Mouse (Mus musculus) stomach, embryonic 15.5 days (tissue): ENCODE measurements around the gene Pibf1. TPM values are rescaled to one million over a fixed set of nuclear protein-coding genes. Genes with fewer than 3 reads are reported as not detected.
A peak's percentile ranks its signal among the peaks of the same experiment; 100 is the strongest.

Experiments used
- ATAC-seq: fragments of 200-750 bp; cut with Nextera tagmentation; 2 replicates; pipeline ENCODE4 v1.8.0; 2017; ENCODE audit warnings: low read depth, moderate number of reproducible peaks, moderate TSS enrichment; ENCODE audit not compliant: insufficient read depth, low FRiP score
- H3K27ac ChIP-seq: fragments of 300-500 bp; sonication (generic); 2 replicates; pipeline ENCODE4 v1.5.1; 2015; ENCODE audit warnings: mild to moderate bottlenecking, inconsistent platforms
- H3K27me3 ChIP-seq: fragments of 300-500 bp; sonication (generic); replicated peaks from 2 replicates; pipeline ENCODE4 v1.6.1; 2015; ENCODE audit warnings: inconsistent platforms
- H3K36me3 ChIP-seq: fragments of 300-500 bp; sonication (generic); 2 replicates; pipeline ENCODE4 v1.6.1; 2015; ENCODE audit warnings: inconsistent platforms
- H3K4me1 ChIP-seq: fragments of 300-500 bp; sonication (generic); 2 replicates; pipeline ENCODE4 v1.6.1; 2015; ENCODE audit warnings: inconsistent platforms
- H3K4me2 ChIP-seq: fragments of 300-500 bp; sonication (generic); 2 replicates; pipeline ENCODE4 v1.6.1; 2015; ENCODE audit warnings: mild to moderate bottlenecking, inconsistent platforms
- H3K4me3 ChIP-seq: fragments of 300-500 bp; sonication (generic); replicated peaks from 2 replicates; pipeline ENCODE4 v1.5.1; 2015; ENCODE audit warnings: inconsistent platforms
- H3K9ac ChIP-seq: fragments of 300-500 bp; sonication (generic); 2 replicates; pipeline ENCODE4 v1.6.1; 2015; ENCODE audit warnings: inconsistent platforms
- H3K9me3 ChIP-seq: fragments of 300-500 bp; sonication (generic); 2 replicates; pipeline ENCODE4 v1.6.1; 2016; ENCODE audit warnings: inconsistent platforms
- WGBS: fragments of 180-500 bp; shearing (Covaris S2); methylation state at CpG from one replicate; pipeline ENCODE4 v1.1.7; 2015; 5-methylcytosine and 5-hydroxymethylcytosine counted together
- polyA plus RNA-seq: library from polyadenylated mRNA; unstranded; fragments of >200 nt; fragmentation: Nextera tagmentation; extraction: Ambion mirVana; gene quantifications from 2 replicates; pipeline ENCODE4 v1.2.1, GENCODE M21; 2015

Gene Pibf1
- polyA plus RNA-seq: 14.7 and 16.9 TPM in 2 replicates

DNA sequence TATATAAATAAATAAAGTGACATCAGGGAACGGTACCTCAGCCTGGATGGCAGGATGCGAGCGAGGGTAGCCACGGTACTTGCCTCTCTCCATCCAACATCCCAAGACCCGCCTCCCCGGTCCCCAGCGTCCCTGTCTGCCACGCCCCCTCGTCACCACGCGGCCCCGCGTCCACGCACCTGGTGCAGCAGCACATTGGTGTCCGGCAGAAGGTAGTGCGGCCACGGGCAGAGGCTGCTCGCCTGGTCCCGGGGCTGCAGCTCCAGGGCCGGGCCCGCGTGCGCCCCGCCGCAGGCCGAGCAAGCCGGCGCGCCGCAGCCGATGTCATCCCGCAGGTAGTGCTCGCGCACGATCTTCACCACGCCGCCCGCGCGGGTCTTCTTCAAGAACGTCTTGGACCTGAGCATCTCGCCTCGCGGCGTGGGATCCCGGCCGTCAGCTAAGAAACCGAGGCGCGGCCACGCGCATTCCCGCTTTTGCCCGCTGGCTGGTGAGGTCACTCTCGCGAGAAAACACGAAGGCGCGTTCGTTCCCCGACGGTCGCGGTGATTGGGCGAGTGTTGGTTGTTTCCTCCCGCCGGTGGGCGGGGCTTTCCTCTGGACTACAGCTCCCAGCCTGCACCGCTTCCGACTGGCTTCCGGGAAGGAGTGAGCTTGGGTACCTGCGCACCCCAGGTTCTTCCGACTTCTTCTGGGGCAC is at the start of gene Pibf1, which contains the start of gene Dis3:
Pibf1 (plus strand) TSS at position 158 of the 700 bp plus-strand sequence.
Dis3 (minus strand) TSS at position 504 of the 700 bp plus-strand sequence.
- Histone ChIP-seq H3K4me3 (peak within 1 kb of the TSS; percentile 77), H3K4me1 (0 out of 2 replicates have a peak, but pooled peaks cover 7% of the 10 kb centered on the region), H3K4me2 (peak within 1 kb of the TSS; percentile 68), H3K27ac (peak within 1 kb of the TSS; percentile 72), H3K9ac (peak within 1 kb of the TSS; percentile 95), H3K27me3 (no peaks in the 10 kb centered on the region), H3K36me3 (peaks cover 13% of the 10 kb centered on the region), H3K9me3 (no peaks in the 10 kb centered on the region)
- WGBS: under 1% methylated on average over 73 of the region's 73 CpGs
- ATAC-seq: peak; percentile 100

DNA sequence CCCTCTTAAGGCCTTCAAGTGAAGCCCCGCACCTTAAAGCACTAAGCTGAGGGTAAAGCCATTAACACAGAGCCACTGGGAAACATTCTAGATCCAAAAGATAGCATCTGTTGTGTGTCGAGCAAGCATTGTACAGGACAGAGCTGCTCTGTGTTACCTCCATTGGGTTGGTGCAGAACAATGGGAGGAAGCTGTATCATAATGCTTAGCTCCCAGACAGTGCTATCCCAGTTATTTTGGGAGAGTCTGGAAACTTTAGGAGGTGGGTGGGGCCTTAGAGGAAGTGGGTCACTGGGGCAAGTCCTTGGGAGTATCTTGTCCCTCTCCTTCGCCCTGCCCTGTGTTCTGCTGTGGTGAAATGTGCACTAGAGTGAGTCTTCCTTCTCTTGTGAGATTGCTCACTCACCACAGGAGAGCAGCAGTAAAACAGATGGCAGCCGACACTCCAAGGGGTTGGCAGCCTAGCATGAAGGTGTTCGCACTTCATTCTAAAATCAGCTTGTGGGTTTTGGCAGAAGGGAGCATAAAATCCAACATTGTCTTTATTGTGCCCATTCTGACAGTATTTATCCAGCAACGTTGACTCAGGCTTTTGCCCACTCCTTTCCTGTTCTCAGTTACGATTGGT is 40.2 kb upstream of the Pibf1 start:
- Histone ChIP-seq H3K4me1 (no peaks in the 10 kb centered on the region), H3K4me2 (no peak overlapping the region), H3K27me3 (no peaks in the 10 kb centered on the region), H3K27ac (no peak overlapping the region), H3K9me3 (no peaks in the 10 kb centered on the region), H3K4me3 (no peak overlapping the region), H3K36me3 (peaks cover 21% of the 10 kb centered on the region), H3K9ac (no peak overlapping the region)
- no peak for ATAC-seq
- WGBS: 85% methylated on average over 7 of the region's 7 CpGs

DNA sequence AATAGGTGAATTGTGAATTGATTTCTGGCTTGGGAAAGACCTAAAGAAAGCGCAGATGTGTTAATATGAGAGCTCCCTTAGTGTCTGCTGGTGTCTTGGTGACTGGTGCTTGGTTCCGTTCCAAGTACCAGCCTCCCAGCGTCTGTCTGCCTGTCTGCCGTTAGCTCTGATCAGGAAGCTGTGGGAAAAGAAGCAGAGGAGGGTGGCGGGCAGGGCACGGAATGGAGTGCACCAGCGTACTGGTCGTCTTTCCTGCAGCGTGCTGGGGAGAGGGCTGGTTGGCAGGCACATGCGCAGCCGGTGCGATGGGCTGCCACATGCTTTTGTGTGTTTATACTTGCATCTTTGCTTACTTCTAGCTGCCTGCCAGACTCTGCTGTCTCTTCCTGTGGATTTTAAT is 38.6 kb upstream of the Pibf1 start:
- ATAC-seq: no peak
- no peak overlapping the region for H3K27ac ChIP-seq
- no peak overlapping the region for H3K4me3 ChIP-seq
- no peak overlapping the region for H3K9ac ChIP-seq
- H3K9me3 ChIP-seq: no peaks in the 10 kb centered on the region
- H3K4me2 ChIP-seq: no peak overlapping the region
- H3K27me3 ChIP-seq: no peaks in the 10 kb centered on the region
- WGBS: 90% methylated on average over 12 of the region's 12 CpGs
- H3K36me3 ChIP-seq: peaks cover 21% of the 10 kb centered on the region
- H3K4me1 ChIP-seq: no peaks in the 10 kb centered on the region

DNA sequence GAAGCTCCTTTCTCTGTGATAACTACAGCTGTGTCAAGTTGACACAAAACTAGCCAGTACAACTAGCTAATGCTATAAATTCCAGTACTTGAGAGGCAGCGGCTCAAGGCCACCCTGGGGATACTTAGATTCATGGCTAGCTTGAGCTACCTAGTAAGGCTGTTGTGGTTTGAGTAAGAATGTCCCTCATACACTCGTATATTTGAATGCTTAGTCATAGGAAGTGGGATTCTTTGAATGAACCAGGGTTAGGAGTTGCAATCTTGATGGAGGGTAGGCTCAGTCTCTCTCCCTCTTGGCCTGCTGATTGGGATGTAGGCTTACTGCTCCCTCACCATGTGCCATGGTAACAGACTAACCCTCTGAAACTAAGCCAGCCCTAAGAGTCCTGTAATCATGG is 36.1 kb upstream of the Pibf1 start:
- no peaks in the 10 kb centered on the region for H3K27me3 ChIP-seq
- H3K36me3 ChIP-seq: peaks cover 24% of the 10 kb centered on the region
- no peaks in the 10 kb centered on the region for H3K4me1 ChIP-seq
- H3K9ac ChIP-seq: no peak overlapping the region
- ATAC-seq: no peak
- 91% methylated on average over 2 of the region's 2 CpGs for WGBS
- H3K27ac ChIP-seq: no peak overlapping the region
- H3K4me3 ChIP-seq: no peak overlapping the region
- no peaks in the 10 kb centered on the region for H3K9me3 ChIP-seq
- H3K4me2 ChIP-seq: no peak overlapping the region

DNA sequence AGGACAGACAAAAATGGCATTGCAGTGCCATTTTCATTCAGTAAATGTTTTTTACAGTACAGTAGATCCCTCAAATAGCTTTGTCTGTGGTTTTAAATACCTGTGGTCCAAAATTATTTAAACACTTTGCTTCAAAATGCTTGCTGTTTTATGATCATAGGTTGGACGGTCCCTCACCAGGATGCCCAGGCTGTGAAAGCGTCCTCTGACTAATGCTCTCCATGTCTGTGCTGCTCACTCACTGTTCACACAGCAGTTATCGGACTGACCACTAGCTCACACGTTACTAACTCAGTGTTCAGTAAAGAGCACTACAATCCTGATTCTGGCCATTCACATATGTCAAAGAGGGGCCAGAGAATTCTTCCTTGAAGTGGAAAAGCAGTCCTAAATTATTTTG is 28.1 kb upstream of the Pibf1 start:
- Histone ChIP-seq H3K9ac (no peak overlapping the region), H3K27ac (no peak overlapping the region), H3K4me3 (no peak overlapping the region), H3K4me2 (no peak overlapping the region), H3K36me3 (peaks cover 19% of the 10 kb centered on the region), H3K9me3 (no peaks in the 10 kb centered on the region), H3K27me3 (no peaks in the 10 kb centered on the region), H3K4me1 (no peaks in the 10 kb centered on the region)
- ATAC-seq: no peak
- WGBS: 81% methylated on average over 4 of the region's 4 CpGs

DNA sequence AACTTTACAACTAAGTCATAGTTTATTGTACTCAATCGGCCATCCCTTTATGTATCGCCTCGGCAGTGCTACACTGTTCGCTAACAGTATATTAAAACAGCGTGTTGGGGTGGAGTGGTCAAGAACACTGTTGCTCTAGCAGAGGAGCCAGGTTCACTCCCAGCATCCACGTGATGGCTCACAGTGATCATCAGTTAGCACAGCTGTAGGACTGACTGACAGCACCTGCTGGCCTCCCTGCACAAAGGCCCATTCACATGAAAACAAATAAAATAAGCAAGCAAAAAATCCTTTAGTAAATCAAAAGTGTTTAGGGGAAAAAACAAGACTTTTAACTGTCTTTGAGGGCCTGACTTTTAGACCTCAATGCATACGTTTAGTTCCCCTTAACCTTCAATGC is 10.3 kb upstream of the Pibf1 start:
- no peaks in the 10 kb centered on the region for H3K4me1 ChIP-seq
- 91% methylated on average over 7 of the region's 7 CpGs for WGBS
- no peak overlapping the region for H3K4me3 ChIP-seq
- H3K27me3 ChIP-seq: no peaks in the 10 kb centered on the region
- H3K4me2 ChIP-seq: no peak overlapping the region
- no peak overlapping the region for H3K27ac ChIP-seq
- no peaks in the 10 kb centered on the region for H3K9me3 ChIP-seq
- no peak for ATAC-seq
- H3K36me3 ChIP-seq: peaks cover 41% of the 10 kb centered on the region
- H3K9ac ChIP-seq: no peak overlapping the region

DNA sequence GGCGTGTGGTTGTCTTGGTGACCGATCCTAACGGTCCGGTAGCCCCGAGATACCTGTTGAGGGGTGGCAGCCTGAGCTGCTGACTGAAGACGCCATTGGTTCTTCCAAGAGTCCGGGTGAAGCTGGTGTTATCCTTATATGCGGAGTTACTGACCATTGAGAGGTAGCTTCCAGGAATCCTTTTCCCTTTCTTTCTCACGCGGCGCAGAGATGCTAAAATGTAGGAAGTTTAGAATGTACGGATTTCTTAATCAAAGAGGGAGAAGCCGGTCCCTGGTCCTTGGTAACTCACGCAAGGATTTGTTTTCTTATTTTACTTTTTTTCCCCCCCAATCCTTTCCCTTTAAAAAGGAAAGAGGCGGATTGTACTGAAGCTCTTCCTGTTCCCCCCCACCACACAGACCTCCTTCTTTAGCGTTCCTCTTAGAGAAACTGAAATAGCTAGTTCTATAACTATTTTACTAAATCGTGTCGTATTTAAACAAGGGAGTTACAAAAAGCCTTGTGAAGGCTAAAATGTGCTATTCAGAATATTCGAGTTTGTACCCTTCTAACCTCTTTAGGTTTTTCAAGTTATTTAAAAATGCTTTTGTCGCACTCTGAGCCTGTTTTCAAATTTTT is 853 bp downstream of the Pibf1 start:
- H3K4me2 ChIP-seq: peak overlapping the region; percentile 58
- H3K9me3 ChIP-seq: no peaks in the 10 kb centered on the region
- no peak for ATAC-seq
- WGBS: 6% methylated on average over 20 of the region's 20 CpGs
- no peaks in the 10 kb centered on the region for H3K27me3 ChIP-seq
- H3K36me3 ChIP-seq: peaks cover 13% of the 10 kb centered on the region
- H3K4me3 ChIP-seq: peak overlapping the region; percentile 77
- H3K9ac ChIP-seq: peak overlapping the region; percentile 42; the same call in 1 of the 2 replicates
- no peak overlapping the region for H3K27ac ChIP-seq
- H3K4me1 ChIP-seq: 0 out of 2 replicates have a peak, but pooled peaks cover 7% of the 10 kb centered on the region

DNA sequence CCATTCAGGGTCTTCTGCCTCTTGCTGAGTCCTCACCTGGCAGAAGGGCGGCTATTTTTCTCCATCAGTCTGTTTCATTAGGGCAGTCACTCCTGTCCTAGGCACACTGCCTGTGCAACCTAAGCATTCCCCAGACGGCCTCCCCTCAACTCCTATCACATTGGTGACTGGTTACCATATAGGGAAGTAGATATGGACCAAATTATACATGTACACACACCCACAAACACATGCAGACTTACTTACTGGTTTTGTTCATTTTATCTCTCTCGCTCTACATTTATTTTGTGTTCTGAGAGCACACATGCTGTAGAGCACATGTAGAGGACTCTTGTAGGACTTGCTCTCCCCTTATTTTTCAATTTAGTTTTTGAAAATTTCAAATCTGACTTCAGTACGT is 3.8 kb downstream of the Pibf1 start:
- H3K27me3 ChIP-seq: no peaks in the 10 kb centered on the region
- no peak for ATAC-seq
- WGBS: 86% methylated on average over 4 of the region's 4 CpGs
- 0 out of 2 replicates have a peak, but pooled peaks cover 7% of the 10 kb centered on the region for H3K4me1 ChIP-seq
- H3K9ac ChIP-seq: no peak overlapping the region
- H3K4me2 ChIP-seq: no peak overlapping the region
- H3K36me3 ChIP-seq: no peaks in the 10 kb centered on the region
- no peak overlapping the region for H3K4me3 ChIP-seq
- H3K27ac ChIP-seq: no peak overlapping the region
- H3K9me3 ChIP-seq: no peaks in the 10 kb centered on the region

DNA sequence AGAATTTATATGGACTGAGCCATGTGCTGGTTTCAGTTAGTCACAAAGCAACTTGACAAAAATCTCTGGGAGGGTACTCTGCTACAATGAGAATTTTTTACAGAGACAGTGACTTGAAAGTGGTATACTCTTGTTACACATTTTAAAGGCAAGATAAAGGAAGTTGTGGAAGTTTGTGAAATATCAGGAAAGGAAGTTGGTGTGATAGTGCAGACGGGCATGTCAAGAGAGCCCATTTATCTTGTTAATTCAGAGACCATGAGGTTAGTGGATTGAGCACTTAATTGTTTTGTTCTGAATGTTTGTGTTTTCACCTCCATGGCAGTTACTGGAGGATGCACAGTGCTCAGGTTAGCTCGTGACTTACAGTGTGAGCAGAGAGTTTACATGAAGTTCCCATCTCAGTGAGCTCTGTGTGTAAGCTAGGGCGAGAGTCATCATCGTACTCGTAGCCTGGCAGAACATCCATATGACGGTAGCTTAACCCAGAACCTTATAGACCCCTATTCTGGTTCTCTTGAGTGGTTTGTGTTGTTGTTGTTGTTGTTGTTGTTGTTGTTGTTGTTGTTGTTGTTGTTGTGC is 5.4 kb downstream of the Pibf1 start:
- no peak for ATAC-seq
- no peak overlapping the region for H3K4me3 ChIP-seq
- no peak overlapping the region for H3K4me2 ChIP-seq
- H3K27me3 ChIP-seq: no peaks in the 10 kb centered on the region
- no peaks in the 10 kb centered on the region for H3K4me1 ChIP-seq
- H3K27ac ChIP-seq: no peak overlapping the region
- no peak overlapping the region for H3K9ac ChIP-seq
- 87% methylated on average over 6 of the region's 6 CpGs for WGBS
- no peaks in the 10 kb centered on the region for H3K9me3 ChIP-seq
- peaks cover 10% of the 10 kb centered on the region for H3K36me3 ChIP-seq

DNA sequence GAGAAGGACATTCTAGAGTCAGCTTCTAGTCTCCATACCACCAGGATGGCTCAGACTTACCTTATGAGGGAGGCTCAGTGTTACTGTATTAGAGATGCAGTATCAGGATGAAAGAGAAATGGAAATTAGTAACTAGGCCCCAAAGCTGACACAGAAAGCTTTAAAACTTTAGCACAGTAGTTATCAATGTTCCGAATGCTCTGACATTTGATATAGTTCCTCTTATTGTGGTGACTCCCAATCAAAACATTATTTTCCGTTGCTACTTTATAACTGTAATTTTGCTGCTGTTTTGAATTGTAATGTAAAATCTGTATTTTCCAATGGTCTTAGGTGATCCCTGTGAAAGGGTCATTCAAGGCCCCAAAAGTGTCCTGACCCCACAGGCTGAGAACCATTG is 7.4 kb downstream of the Pibf1 start:
- no peak overlapping the region for H3K4me2 ChIP-seq
- ATAC-seq: no peak
- 91% methylated on average over 2 of the region's 2 CpGs for WGBS
- no peak overlapping the region for H3K27ac ChIP-seq
- H3K4me3 ChIP-seq: no peak overlapping the region
- no peaks in the 10 kb centered on the region for H3K9me3 ChIP-seq
- H3K9ac ChIP-seq: no peak overlapping the region
- H3K4me1 ChIP-seq: no peaks in the 10 kb centered on the region
- H3K27me3 ChIP-seq: no peaks in the 10 kb centered on the region
- peaks cover 13% of the 10 kb centered on the region for H3K36me3 ChIP-seq

DNA sequence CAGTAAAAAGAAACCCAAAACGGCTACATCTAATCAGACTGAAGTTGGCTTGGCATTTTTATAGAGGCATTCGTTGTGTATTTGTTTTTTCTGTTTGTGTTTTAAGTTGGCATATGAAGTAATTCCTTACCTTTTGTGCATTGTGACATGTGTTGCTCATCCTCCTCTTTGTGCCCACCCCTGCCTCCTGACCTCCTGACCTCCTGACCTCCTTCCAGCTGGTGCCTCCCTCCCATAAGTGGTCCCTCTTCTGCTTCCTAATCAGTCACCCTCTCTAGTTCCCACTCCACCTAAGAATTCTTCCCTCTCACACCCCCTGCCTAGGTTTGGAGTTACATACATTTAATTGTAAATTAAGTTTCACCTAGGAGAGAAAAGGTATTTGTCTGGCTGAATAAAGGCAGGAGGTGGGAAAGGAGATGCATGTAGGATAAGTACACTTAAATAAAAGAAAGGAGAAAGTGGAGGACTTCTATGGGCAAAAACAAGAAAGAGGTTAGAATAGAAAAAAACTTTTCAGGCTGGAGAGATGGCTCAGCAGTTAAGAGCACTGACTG is 8.5 kb downstream of the Pibf1 start:
- no peaks in the 10 kb centered on the region for H3K27me3 ChIP-seq
- no peaks in the 10 kb centered on the region for H3K9me3 ChIP-seq
- H3K36me3 ChIP-seq: peaks cover 13% of the 10 kb centered on the region
- H3K4me2 ChIP-seq: no peak overlapping the region
- H3K4me1 ChIP-seq: no peaks in the 10 kb centered on the region
- ATAC-seq: no peak
- 80% methylated on average over 2 of the region's 2 CpGs for WGBS
- no peak overlapping the region for H3K9ac ChIP-seq
- H3K4me3 ChIP-seq: no peak overlapping the region
- no peak overlapping the region for H3K27ac ChIP-seq
